Mouse (Mus musculus) layer of hippocampus, postnatal 10 days (tissue): ENCODE results near the gene Slx4ip. TPM values are rescaled to one million over a fixed set of nuclear protein-coding genes. Genes with fewer than 3 reads are reported as not detected.

Experiments used
- DNase-seq, 2 experiments: peaks; one replicate each; pipeline ENCODE4 v3.0.0; 2021; ENCODE audit warnings: low spot score in 2 of 2
- total RNA-seq, 2 experiments: library from RNA; stranded (reverse); gene quantifications; 2 replicates each; pipeline ENCODE4 v1.2.3; 2021

Slx4ip gene
- total RNA-seq, 2 experiments from 2014 or later = 6.1 to 7.9 TPM

DNA sequence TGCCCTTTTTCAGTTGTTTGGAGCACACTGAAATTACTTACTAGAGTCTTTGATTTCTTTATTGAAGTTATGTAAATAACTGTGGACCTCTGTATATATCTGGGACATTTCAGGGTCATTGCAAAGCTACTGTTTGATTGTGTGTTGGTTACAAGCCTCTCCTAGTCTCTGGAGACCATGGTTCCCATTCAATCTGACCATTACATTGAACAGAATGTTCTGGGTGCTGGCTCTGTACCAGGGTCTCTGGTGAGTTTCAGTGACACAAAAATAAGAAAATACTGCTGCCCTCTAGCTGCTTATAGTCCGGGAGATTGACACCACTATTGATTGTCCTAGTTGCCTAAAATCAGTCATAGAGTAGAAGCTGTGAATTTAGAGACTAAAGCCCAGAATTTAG, 158.9 kb downstream of the Slx4ip start:
- no peak for DNase-seq

DNA sequence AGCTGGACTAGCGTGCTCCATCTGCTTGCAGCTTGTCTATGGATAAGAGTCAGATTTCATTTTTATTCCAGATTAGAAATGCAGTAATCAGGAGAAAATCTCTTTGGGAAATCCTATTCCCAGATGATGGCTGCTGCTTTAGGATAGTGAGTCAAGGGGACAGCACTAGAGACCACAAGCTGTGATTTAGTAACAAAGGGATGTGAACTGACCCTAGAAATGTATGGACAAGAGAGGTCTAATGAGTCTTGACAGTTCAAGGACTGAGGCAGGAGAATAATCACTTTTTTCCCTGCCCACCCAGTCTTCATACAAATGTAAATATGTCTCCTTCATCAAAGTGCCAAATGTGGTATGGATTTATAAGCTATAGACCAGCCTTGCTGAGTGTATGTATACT, 172.8 kb downstream of the Slx4ip start:
- no peak for DNase-seq

DNA sequence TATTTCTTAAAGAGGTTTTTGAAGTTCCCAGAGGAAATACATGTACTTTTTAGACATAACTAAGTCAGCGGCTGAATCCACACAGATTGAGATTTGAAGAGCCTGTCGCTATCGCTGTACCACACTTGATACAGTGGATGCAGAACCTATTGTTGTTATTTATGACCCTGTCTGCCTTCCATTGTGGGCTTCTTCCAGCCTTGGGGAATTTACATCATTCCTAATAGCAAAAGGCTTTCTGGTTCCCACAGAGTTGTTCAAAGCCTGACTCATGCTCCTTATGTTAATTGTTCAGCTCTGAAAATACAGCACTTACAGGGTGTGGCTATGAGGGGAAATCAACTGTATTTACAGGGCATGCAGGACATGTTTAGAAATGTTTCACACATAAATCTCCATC, 173.5 kb downstream of the Slx4ip start:
- DNase-seq = no peak

DNA sequence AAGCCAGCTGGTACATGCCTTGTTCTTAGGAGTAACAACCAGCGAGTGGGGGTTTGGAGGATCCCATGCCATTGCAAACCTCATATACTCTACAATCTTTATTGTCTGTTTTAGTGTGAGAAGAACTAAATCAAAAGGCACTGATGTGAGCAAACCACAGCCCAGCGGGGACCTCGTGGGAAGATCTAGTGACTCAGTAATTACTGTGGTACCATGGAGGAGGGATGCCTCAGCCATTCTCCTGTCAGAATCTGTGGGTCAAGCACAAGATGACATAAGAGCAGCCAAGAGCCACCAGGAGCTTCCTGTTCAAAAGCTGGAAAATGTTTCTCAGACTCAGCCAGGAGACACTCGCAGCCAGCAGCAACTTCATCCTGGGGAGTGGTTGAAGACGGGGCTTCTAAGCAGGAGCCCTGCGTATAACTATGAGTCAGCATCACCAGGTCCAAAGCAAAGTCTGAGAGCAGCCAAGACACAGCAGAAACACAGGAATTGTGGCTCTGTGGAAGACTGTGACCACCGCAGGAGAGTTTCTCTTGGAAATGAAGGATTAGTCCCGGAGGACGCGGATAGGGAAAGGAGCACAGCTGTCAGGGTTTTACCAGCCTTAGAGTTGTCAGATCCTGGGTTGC, 176.6 kb downstream of the Slx4ip start:
- DNase-seq = peak in 1 of 2 experiments; percentile 12

DNA sequence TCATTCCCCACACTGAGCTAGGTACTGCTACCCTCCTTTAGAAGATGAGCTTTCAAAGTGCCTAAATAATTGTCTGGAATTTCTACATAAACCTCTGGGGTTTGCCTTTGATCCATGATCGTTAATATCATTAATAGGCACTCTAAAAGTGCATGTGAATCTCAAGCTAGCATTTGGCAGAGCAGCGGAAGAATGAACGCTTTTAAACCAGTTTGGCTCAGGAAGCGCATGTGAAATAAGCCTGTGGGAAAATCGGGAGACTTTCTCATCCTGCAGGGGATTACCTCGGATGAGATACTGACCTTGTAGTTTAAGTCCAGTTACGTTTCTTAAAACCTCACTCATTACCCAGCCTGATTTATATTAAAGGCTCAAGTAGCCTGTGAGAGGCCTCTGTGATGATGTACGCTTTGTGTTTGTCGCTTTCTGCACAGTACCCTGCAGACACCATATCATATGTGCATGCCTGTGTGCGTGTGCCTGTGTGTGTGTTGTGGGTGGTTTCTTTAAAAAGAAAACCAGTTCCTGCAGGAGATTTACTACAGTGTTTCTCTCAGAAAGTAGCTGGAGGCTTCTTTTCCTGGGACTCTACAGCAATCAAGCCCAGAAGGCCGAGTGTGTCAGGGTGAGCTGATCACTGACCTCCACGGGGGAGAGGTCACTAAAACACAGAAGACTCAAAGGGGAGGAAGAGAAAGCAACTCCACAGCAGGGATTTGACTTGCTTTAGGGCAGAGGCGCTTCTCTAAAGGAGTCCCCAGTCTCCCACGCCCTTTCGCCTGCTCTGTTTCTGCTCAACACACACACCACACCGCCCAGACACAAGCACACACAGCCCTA, 182.7 kb downstream of the Slx4ip start:
- DNase-seq = peak in 1 of 2 experiments; percentile 9

DNA sequence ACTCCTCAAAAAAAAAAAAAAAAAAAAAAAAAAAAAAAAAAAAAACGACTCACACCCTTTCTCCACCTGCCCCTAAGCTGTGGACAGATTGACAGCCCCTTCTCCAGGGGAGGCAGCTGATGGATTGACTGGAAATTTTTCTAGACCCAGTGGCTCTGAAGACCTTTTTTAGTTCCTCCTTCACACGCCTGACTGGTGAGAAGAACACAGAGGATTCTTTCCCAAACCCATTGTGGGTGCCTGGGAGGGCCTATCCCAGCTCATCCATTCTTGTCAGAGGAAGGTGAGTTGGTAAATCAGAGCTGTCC, 183.2 kb downstream of the Slx4ip start:
- no peak for DNase-seq

DNA sequence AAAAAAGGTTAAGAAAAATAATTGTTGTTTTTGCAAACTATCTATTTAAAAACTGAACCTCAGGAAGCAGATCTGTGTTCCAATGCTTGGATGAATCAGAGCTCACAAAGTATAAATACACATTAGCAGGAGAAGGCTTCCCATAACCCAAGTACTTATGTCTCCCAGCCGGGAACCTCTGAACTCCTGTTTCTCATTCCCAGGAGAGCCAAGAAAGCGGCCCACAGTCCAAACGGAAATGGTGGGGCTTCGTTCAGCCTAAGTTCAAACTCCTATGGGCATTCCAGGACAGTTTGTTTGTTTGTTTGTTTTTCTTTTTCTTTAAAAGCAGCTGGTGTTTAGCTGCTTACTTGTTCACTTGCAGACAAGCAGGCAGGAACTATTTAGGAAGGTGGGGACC, 187.8 kb downstream of the Slx4ip start:
- no peak for DNase-seq

DNA sequence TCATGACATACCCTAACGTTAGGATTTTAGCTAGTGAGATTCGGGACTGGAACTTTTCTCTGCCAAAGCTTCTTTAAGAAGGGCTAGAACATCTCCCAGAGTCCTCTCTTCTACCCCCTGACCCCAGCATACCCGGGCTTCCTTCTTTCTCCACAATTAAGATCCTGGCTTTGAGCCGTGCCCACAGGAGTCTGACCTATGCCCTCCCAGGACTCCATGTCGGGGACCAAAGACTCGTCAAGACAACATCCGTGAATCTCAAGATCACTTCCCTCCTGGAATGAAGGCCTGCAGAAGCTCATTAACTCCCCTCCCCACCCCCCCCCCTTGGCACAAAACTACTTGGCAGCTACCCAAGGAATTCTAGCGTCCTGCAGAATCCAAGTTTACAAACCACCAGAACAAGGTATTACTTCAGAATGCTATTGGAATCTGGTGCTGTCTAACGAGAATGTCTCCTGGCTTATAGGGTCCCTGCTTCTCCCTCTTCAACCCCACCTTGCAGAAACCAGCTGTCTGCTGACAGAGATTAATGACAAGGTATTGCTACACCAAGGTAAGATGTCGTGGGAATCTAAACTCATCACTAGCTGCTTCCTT, 188.8 kb downstream of the Slx4ip start:
- DNase-seq = no peak

DNA sequence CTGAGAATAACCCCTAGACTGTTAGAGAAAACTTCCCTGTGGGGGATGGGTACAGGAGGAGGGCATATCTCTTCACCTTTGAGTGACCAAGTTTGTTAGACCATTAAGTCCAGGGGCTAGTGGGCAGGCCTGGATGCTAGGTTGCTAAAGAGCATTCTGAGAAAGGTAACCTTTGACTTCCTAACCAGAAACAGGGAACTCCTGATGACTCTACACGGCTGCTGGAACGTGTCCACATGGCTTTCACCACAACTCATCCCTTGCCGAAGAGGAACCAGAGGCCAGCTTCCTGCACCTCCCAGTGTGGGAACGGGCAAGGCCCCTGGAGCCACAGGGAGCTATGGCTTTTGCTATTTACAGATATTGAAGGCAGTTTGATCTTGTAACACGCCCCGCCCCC, 189.4 kb downstream of the Slx4ip start:
- DNase-seq = no peak

DNA sequence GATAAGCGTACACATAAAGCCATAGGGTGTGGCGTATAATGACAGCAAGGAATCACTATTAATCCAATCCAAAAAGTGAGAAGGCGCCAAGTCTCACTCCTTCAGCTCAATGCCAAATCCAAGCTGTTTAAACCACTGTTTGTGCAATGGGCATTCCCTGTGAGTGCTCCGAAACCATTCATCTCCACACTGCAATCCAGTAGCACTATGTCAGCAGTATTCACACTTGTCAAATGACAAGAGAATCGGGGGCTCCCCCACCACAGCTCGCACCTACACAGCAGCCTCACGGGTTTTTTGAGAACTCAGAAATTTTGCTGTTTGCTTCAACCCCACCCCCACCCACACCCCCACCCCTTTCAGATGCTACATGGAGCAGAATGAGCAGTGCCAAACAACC, 190.0 kb downstream of the Slx4ip start:
- DNase-seq = no peak

DNA sequence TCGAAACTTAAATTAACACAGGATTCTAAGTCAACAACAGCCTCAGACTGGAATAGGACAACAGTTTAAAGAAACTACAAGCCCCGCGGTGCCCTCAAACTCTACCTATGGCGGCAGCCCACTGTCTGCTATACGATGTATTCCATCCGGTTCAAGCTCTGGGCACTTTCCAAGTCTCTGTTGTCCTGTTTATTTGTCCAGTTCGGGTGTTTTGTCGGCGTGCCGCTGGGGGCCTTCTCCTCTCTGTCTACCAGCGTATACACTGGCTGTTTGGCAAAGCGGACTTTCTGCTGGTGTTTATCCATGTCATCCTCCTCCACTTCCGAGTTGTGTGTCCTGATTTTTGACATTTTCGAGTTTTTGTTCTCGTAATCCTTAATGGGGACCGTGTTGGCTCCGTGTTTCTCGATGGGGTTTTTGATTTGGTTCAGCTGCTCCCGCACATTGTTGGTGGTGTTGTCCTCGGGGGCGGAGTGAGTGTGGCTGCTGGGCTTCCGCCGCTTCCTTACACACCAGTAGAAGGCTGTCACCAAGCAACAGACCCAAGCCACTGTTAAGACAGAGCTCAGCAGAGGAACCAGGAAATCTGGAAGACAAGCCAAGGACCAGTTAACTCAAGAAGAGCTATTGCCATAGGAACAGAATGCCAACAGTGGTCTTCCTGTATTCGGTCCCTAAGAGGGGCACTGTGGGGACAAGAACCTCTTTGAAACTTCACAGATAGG, 192.0 kb downstream of the Slx4ip start:
- DNase-seq = peak; percentile 27 to 33

DNA sequence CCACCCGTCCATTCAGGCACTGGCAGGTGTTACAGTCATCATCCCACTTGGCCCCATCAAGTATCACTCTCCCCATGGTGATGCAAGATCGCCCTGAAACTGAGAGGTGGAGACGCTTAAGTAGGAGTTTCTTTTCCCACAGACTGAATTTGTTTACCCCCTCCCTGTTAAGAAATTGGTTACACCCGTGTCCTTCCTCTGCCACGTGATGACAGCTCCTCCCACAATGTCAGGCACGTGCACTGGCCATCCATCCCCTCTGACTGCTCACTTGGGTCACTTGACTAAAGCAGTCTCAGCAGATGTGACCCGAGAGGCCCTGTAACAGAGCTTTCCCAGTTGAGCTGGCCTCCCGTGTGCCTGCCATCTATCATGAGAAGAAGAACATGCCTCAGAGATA, 194.2 kb downstream of the Slx4ip start:
- no peak for DNase-seq

DNA sequence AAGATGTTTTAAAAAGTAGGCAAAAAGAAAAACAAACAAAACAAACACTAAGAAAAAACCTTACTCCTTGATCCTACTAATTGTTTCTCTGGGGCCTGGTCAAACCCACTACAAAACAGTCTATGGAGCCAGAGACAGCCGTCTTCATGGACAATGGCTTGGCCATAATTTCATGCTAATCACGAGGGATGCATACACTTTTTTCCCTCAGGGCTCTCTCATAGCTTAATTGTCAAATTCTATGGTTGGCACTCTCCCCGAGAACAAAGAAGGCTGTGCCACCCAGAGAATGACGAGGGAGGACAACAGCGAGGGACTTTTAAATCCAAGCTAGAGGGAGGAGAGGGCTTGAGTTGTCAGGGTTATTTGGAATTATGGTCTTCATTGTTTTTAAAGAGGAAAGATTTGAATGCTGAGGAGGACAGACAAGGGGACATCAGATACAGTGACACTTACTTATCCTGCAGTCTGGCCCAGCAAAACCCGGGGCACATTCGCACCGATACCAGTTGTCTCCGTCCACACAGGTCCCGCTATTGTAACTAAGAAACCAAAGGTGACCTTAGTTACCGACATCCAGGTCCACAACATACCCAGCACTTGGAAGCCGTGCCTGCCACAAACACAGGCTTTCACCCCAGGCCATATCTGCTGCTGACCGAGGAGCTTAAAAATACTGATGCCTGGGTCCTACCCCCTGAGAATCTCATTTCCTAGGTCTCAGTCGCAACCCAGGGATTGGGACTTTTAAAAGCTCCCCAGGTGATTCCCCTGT, 195.8 kb downstream of the Slx4ip start:
- DNase-seq = no peak

DNA sequence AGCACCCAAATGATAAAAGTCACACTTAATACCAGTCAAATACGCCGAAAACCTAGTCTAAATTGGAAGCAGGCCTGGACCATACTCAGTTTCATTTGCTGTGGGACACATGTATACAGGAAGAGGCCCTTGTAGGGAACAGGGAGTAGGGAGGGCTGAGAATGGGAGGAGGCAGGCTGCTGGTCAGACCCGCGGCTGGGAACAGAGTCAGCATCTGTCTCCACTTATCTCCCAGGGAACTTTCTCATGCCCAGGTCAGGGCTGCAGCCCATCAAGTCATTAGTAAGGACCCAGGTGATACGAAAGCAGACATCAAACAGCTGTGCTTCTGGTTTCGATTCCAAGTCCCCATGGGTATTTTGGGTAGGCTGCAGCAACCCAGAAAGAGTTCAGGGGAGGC, 196.7 kb downstream of the Slx4ip start:
- DNase-seq = no peak

DNA sequence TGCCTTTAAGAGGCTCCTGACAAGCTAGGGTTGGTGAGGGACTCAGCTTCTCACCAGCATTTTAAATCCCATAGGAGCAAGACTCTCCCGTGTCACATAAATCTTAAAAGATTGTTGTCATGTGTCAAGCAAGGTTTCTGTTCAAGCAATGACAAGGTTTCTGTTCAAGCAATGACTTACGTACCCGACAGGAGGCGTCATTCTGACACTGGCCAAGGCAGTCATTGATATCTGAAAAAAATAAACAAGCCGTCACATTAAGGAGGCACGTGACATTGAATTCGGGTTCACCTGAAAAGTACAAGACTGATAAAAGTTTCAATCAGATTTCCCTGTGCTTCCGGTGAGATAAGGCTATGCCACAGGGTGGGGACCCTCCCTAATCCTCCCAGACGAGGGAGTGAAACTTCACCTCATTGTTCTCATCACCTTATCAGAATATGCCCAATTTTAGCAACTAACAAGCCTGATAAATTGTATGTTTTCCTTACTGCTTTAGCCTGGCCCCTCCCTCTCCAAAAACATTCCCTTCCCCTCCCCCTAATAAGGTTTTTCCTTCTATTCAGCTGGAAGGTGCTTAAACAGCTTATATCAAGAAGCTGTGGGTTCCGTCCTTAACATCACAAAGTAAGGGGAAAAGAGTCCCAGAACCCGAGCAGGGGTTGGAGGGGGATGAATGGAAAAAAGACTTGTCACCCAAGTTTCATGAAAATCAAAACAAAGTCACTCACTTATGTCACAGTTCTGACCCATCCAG, 200.9 kb downstream of the Slx4ip start:
- DNase-seq = no peak

DNA sequence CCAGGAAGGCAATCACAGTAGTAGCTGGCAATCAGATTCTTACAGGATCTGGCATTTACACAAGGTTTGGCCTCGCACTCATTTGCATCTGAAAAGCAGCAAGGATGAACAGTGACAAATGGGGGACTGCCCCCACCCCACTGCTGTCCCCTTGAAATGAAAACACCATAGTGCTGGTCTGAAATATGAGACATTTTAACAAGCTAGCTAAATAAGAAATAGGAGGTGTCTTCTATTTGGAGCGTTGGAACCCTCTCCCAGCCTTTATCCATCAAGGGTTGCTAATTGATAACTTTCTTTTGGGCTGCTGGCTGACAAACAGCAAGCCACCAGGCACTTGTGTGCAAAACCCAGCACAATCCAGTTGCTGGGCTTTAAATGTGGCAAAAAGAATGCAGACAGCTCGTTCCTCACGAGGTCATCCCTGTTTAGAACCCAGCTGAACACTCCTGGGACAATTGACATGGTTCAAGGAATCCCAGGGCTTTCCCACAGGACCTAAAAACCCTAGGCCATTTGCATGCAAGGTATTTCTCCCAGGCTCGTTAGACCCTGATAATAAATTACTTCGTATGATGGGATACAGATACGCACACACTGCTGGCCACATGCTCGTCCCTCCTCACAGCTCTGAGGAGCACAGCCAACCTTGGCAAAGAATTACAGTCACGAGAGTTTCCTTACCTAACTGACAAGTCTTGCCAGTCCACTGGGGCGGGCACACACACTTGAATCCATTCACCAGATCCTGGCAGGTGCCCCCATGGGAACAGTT, 201.7 kb downstream of the Slx4ip start:
- DNase-seq = no peak

DNA sequence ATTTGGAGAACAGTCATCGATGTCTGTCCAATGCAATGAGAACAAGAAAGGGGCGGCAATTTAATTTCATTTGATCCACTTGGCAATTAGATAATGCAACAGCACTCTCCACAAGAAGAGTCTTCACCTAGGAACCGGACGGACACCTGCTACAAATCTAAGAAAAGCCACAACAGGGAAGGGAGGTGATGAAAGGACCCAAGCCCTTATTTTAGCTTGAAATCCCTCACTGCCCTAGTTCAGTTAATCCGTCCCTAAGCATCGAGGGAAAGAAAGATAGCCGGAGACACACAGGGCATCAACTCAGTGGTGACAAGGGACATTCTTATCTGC, 202.2 kb downstream of the Slx4ip start:
- no peak for DNase-seq

DNA sequence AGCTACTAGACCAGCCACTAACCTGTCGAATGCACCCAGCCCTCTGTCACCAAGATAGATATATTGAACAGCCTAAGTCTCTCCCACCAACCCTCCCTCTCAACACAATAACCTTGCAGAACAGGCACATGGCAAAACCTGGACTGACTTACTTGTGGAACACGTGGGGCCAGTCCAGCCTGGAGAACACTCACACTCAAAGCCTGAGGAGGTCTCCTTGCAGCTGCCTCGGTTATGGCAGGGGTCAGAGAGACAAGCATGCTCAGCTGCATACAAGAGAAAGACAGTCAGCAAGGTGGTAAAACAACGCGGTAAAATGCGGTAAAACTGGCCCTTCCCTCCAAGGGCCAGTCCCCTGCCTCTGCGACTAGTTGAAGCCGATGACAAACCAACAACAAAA, 203.3 kb downstream of the Slx4ip start:
- no peak for DNase-seq

DNA sequence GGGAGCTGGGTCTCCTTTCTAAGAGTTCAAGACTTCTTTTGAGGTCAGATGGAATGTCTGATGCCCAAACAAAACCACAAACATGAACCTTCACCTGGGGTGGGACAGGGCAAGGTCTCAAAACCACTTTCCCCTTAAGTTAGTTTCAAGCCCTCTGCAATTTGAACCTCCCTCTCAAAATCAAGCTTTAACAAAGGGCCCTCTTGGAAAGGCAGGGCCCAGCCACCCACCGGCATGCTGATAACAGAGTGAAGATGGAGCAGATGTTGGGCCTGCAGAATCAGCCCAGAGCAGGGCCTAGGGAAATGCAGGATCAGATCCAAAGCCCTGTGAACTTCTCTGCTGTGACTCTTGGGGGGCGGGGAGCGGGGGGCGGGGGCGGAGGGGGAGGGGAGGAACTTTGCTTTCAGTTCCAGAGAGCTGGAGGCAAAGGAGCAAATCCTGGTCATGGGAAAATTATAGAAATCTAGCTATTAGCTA, 206.0 kb downstream of the Slx4ip start:
- no peak for DNase-seq
